Mouse (Mus musculus) limb, embryonic 13.5 days (tissue): ENCODE measurements around the gene Pepd. TPM values are rescaled to one million over a fixed set of nuclear protein-coding genes. Genes with fewer than 3 reads are reported as not detected.

ENCODE experiments used
- ATAC-seq: fragments of 200-750 bp; cut with Nextera tagmentation; 2 replicates; pipeline ENCODE4 v1.8.0; 2017; ENCODE audit warnings: low read depth, moderate number of reproducible peaks, moderate TSS enrichment; ENCODE audit not compliant: low FRiP score
- H3K27ac ChIP-seq: fragments of 300-500 bp; sonication (generic); 2 replicates; pipeline ENCODE4 v1.5.1; 2015; ENCODE audit warnings: inconsistent platforms, mild to moderate bottlenecking, moderate library complexity
- H3K27me3 ChIP-seq: fragments of 300-500 bp; sonication (generic); 2 replicates; pipeline ENCODE4 v1.6.1; 2015; ENCODE audit warnings: mild to moderate bottlenecking, inconsistent platforms
- H3K36me3 ChIP-seq: fragments of 300-500 bp; sonication (generic); 2 replicates; pipeline ENCODE4 v1.6.1; 2015; ENCODE audit warnings: inconsistent platforms, mild to moderate bottlenecking, moderate library complexity
- H3K4me1 ChIP-seq: fragments of 300-500 bp; sonication (generic); 2 replicates; pipeline ENCODE4 v1.6.1; 2015; ENCODE audit warnings: inconsistent platforms
- H3K4me2 ChIP-seq: fragments of 300-500 bp; sonication (generic); replicated peaks from 2 replicates; pipeline ENCODE4 v1.6.1; 2015; ENCODE audit warnings: inconsistent platforms, mild to moderate bottlenecking, moderate library complexity
- H3K4me3 ChIP-seq: fragments of 300-500 bp; sonication (generic); 2 replicates; pipeline ENCODE4 v1.5.1; 2015; ENCODE audit warnings: moderate library complexity, mild to moderate bottlenecking, inconsistent platforms
- H3K9ac ChIP-seq: fragments of 300-500 bp; sonication (generic); 2 replicates; pipeline ENCODE4 v1.6.1; 2015; ENCODE audit warnings: mild to moderate bottlenecking, inconsistent platforms
- H3K9me3 ChIP-seq: fragments of 300-500 bp; sonication (generic); 2 replicates; pipeline ENCODE4 v1.6.1; 2016; ENCODE audit warnings: inconsistent platforms
- WGBS: fragments of 180-500 bp; shearing (Covaris S2); methylation state at CpG from one replicate; pipeline ENCODE4 v1.1.7; 2015; 5-methylcytosine and 5-hydroxymethylcytosine counted together
- polyA plus RNA-seq: library from polyadenylated mRNA; unstranded; fragments of >200 nt; fragmentation: Nextera tagmentation; extraction: Ambion mirVana; gene quantifications from 2 replicates; pipeline ENCODE4 v1.2.1, GENCODE M21; 2015

The Pepd gene
- polyA plus RNA-seq, 1 experiment from 2014 or later = 62.6 TPM

DNA sequence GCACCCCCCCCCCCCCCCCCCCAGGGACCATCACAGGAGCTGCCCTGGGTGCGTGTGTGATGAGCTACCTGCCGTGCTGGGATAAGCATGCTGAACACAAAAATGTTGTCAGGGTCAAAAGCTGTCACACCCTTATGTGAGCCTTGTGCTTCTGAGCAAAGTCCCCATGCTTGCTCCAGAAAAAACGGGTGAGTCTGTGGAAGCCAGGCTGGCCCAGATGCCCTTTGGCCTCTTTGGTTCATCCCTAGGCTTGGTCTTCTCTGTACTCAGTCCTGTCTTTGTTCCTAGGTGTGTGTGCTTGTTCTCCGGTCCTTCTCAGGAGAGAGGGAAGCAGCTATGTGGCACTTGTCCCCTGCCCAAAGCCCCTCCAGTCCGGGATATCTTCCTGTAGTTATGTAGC lies 3.4 kb downstream of the Pepd start:
- 87% methylated on average over 5 of the region's 5 CpGs for WGBS
- H3K4me3 ChIP-seq = no peak overlapping the region
- no peaks in the 10 kb centered on the region for H3K36me3 ChIP-seq
- ATAC-seq = no peak
- no peaks in the 10 kb centered on the region for H3K9me3 ChIP-seq
- no peaks in the 10 kb centered on the region for H3K27me3 ChIP-seq
- peaks cover 24% of the 10 kb centered on the region for H3K4me1 ChIP-seq
- H3K27ac ChIP-seq = no peak overlapping the region
- no peak overlapping the region for H3K9ac ChIP-seq
- H3K4me2 ChIP-seq = no peak overlapping the region

GRCm38 (mm10) chr7:34917558-34917957 lies 5.4 kb downstream of the Pepd start:
- H3K9ac ChIP-seq = no peak overlapping the region
- no peak overlapping the region for H3K27ac ChIP-seq
- no peak overlapping the region for H3K4me2 ChIP-seq
- H3K36me3 ChIP-seq = peaks cover 13% of the 10 kb centered on the region
- peaks cover 24% of the 10 kb centered on the region for H3K4me1 ChIP-seq
- no peaks in the 10 kb centered on the region for H3K9me3 ChIP-seq
- ATAC-seq = no peak
- no peaks in the 10 kb centered on the region for H3K27me3 ChIP-seq
- no peak overlapping the region for H3K4me3 ChIP-seq
- WGBS = 81% methylated on average over 6 of the region's 6 CpGs

- Histone ChIP-seq H3K9me3 (no peaks in the 10 kb centered on the region), H3K4me1 (peaks cover 19% of the 10 kb centered on the region), H3K4me2 (no peak overlapping the region), H3K9ac (no peak overlapping the region), H3K27ac (no peak overlapping the region), H3K27me3 (no peaks in the 10 kb centered on the region), H3K36me3 (peaks cover 13% of the 10 kb centered on the region), H3K4me3 (no peak overlapping the region)
- no peak for ATAC-seq
- WGBS = 86% methylated on average over 4 of the region's 4 CpGs
Measured at GRCm38 (mm10) chr7:34917998-34918397, 5.8 kb downstream of the Pepd start.

GRCm38 (mm10) chr7:34918416-34918815 lies 6.2 kb downstream of the Pepd start:
- Histone ChIP-seq H3K36me3 (peaks cover 17% of the 10 kb centered on the region), H3K27me3 (no peaks in the 10 kb centered on the region), H3K4me2 (no peak overlapping the region), H3K4me3 (no peak overlapping the region), H3K9me3 (no peaks in the 10 kb centered on the region), H3K27ac (peak overlapping the region; percentile 33; the same call in 1 of the 2 replicates), H3K9ac (no peak overlapping the region), H3K4me1 (peaks cover 17% of the 10 kb centered on the region)
- no peak for ATAC-seq
- WGBS = 80% methylated on average over 8 of the region's 8 CpGs

DNA sequence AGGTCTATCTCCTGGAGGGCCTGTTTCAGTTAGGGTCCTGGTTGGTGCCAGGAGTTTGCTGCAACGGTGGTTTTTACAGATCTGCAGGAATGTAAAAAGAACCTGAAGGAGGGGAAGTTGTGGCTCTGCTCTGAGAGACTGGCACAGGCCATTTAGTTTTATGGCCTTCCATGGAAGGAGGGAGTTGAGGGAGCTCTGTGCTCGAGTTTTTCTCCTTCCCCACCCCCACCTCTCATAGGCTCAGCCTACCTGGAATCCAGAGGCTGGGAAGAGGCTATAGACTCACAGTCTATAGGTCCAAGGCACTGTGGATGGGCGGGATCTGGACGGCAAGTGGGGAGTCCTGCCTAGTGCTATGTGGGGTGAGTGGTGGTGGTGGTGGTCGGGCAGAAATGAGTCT lies 6.9 kb downstream of the Pepd start:
- Histone ChIP-seq H3K9me3 (no peaks in the 10 kb centered on the region), H3K4me1 (peaks cover 17% of the 10 kb centered on the region), H3K9ac (no peak overlapping the region), H3K4me2 (no peak overlapping the region), H3K27ac (peak overlapping the region; percentile 33; the same call in 1 of the 2 replicates), H3K27me3 (no peaks in the 10 kb centered on the region), H3K4me3 (no peak overlapping the region), H3K36me3 (peaks cover 22% of the 10 kb centered on the region)
- WGBS = 51% methylated on average over 5 of the region's 5 CpGs
- ATAC-seq = peak; percentile 14; the same call in 1 of the 2 replicates

GRCm38 (mm10) chr7:34919809-34920208 lies 7.6 kb downstream of the Pepd start:
- peaks cover 29% of the 10 kb centered on the region for H3K36me3 ChIP-seq
- H3K27ac ChIP-seq = no peak overlapping the region
- no peak overlapping the region for H3K9ac ChIP-seq
- no peaks in the 10 kb centered on the region for H3K9me3 ChIP-seq
- H3K4me2 ChIP-seq = no peak overlapping the region
- 56% methylated on average over 5 of the region's 5 CpGs for WGBS
- ATAC-seq = no peak
- no peaks in the 10 kb centered on the region for H3K27me3 ChIP-seq
- H3K4me3 ChIP-seq = no peak overlapping the region
- peaks cover 17% of the 10 kb centered on the region for H3K4me1 ChIP-seq

DNA sequence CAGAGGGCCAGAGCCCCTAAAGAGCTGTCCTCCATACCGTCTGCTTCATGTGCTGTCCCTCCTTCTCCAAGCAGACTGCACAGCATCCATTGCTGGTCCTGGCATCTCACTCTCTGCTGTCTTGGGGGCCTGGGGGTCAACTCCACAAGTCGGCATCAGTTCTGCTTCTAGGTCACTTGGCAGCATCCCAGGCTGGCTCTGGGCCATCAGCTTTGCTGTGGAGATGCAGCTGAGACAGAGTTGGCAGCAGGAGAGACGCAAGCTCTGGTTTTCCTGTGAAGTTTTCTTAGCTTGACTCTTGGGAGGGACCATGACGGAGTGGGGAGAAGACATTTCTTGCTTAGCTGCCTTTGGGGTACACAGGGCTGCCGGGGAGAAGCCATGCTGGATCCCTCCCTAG lies 13.0 kb downstream of the Pepd start:
- whole genome bisulfite sequencing = 80% methylated on average over 5 of the region's 5 CpGs

GRCm38 (mm10) chr7:34925956-34926355 lies 13.8 kb downstream of the Pepd start:
- H3K27ac ChIP-seq = no peak overlapping the region
- H3K4me1 ChIP-seq = peaks cover 15% of the 10 kb centered on the region
- no peaks in the 10 kb centered on the region for H3K9me3 ChIP-seq
- no peak for ATAC-seq
- H3K27me3 ChIP-seq = no peaks in the 10 kb centered on the region
- WGBS = 87% methylated on average over 7 of the region's 7 CpGs
- no peak overlapping the region for H3K9ac ChIP-seq
- no peak overlapping the region for H3K4me3 ChIP-seq
- H3K4me2 ChIP-seq = no peak overlapping the region
- H3K36me3 ChIP-seq = peaks cover 48% of the 10 kb centered on the region

More for the DNA sequence above, 13.0 kb downstream of the Pepd start:
- Histone ChIP-seq H3K4me3 (no peak overlapping the region), H3K36me3 (peaks cover 48% of the 10 kb centered on the region), H3K9me3 (no peaks in the 10 kb centered on the region), H3K27me3 (no peaks in the 10 kb centered on the region), H3K4me1 (peaks cover 13% of the 10 kb centered on the region), H3K27ac (no peak overlapping the region), H3K4me2 (no peak overlapping the region), H3K9ac (no peak overlapping the region)
- ATAC-seq = no peak

GRCm38 (mm10) chr7:34929614-34930262 lies 17.6 kb downstream of the Pepd start:
- no peaks in the 10 kb centered on the region for H3K9me3 ChIP-seq
- no peaks in the 10 kb centered on the region for H3K27me3 ChIP-seq
- H3K4me2 ChIP-seq = no peak overlapping the region
- peaks cover 33% of the 10 kb centered on the region for H3K36me3 ChIP-seq
- ATAC-seq = peak; percentile 51
- 38% methylated on average over 8 of the region's 8 CpGs for WGBS
- peak overlapping the region; percentile 52 for H3K27ac ChIP-seq
- no peak overlapping the region for H3K4me3 ChIP-seq
- peaks cover 15% of the 10 kb centered on the region for H3K4me1 ChIP-seq
- 0 out of 2 replicates have a peak overlapping the region, but pooled peaks have one; percentile 32 for H3K9ac ChIP-seq

DNA sequence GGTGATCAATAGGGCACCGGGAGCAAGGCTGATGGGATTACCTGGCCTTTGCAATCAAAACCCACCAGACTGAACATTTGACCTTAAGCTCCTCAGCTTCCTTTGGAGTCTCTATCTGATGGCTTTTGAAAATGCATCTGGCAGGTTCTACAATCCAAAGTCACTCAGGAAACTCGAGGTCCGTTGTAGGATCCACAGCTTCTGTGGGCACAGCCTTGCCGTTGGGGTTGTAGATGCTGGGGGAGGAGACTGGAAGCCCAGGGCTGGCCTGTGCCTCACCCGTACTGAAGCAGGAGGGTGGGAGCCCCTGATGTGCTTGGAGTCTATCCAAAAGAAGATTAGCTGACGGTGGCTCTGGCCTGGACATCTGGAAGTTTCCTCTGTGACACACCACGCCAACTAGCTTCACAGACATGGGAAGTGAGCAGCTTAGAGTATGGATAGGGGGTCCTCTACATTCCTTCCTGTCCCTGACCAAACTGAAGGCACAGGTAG lies 18.1 kb downstream of the Pepd start:
- Histone ChIP-seq H3K27ac (peak overlapping the region; percentile 52; the same call in 1 of the 2 replicates), H3K27me3 (no peaks in the 10 kb centered on the region), H3K4me2 (no peak overlapping the region), H3K9me3 (no peaks in the 10 kb centered on the region), H3K9ac (0 out of 2 replicates have a peak overlapping the region, but pooled peaks have one; percentile 32), H3K36me3 (peaks cover 33% of the 10 kb centered on the region), H3K4me3 (no peak overlapping the region), H3K4me1 (peaks cover 15% of the 10 kb centered on the region)
- WGBS = 48% methylated on average over 7 of the region's 7 CpGs
- ATAC-seq = no peak

- peaks cover 34% of the 10 kb centered on the region for H3K36me3 ChIP-seq
- H3K4me3 ChIP-seq = no peak overlapping the region
- no peak overlapping the region for H3K9ac ChIP-seq
- no peak for ATAC-seq
- no peaks in the 10 kb centered on the region for H3K27me3 ChIP-seq
- peaks cover 10% of the 10 kb centered on the region for H3K9me3 ChIP-seq
- H3K4me1 ChIP-seq = peaks cover 15% of the 10 kb centered on the region
- no peak overlapping the region for H3K4me2 ChIP-seq
- 92% methylated on average over 8 of the region's 8 CpGs for WGBS
- no peak overlapping the region for H3K27ac ChIP-seq
Measured at GRCm38 (mm10) chr7:34932631-34933030, 20.5 kb downstream of the Pepd start.

GRCm38 (mm10) chr7:34933142-34933541 lies 21.0 kb downstream of the Pepd start:
- Histone ChIP-seq H3K4me3 (no peak overlapping the region), H3K36me3 (peaks cover 34% of the 10 kb centered on the region), H3K9ac (no peak overlapping the region), H3K9me3 (peaks cover 10% of the 10 kb centered on the region), H3K4me1 (peaks cover 18% of the 10 kb centered on the region), H3K27ac (no peak overlapping the region), H3K27me3 (no peaks in the 10 kb centered on the region), H3K4me2 (no peak overlapping the region)
- 62% methylated on average over 3 of the region's 3 CpGs for WGBS
- no peak for ATAC-seq

DNA sequence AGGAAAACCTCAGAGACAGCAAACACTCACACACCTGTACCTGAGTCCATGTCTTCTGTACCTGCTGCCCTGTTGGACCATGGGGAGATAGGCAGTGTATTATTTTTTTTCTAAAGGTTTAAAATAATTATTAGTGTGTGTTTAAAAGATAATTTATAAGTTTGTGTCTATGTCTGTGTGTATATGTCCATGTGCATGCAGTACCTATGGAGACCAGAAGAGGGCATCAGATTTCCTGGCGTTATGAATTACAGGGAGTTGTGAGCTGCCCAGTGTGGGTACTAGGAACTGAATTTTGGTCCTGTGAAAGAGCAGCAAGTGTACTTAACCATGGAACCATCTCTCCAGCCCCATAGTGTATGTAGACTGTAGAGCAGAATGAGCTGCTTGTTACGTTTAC lies 24.2 kb downstream of the Pepd start:
- no peak overlapping the region for H3K27ac ChIP-seq
- ATAC-seq = no peak
- H3K9me3 ChIP-seq = peaks cover 10% of the 10 kb centered on the region
- H3K9ac ChIP-seq = no peak overlapping the region
- H3K4me2 ChIP-seq = no peak overlapping the region
- H3K36me3 ChIP-seq = peaks cover 34% of the 10 kb centered on the region
- peaks cover 31% of the 10 kb centered on the region for H3K4me1 ChIP-seq
- no peaks in the 10 kb centered on the region for H3K27me3 ChIP-seq
- H3K4me3 ChIP-seq = no peak overlapping the region
- 83% methylated on average over 2 of the region's 2 CpGs for WGBS
